Mouse (Mus musculus) stomach, postnatal 0 days (tissue): Measurements from ENCODE around the gene Hoxb6. TPM values are rescaled to one million over a fixed set of nuclear protein-coding genes. Genes with fewer than 3 reads are reported as not detected.

Source experiments
- ATAC-seq: fragments of 200-750 bp; cut with Nextera tagmentation; 2 replicates; pipeline ENCODE4 v1.8.0; 2017; ENCODE audit not compliant: low FRiP score, low TSS enrichment
- DNase-seq: peaks from one replicate; pipeline ENCODE4 v3.0.0-alpha.2; 2016; ENCODE audit warnings: low spot score
- H3K27ac ChIP-seq: fragments of 300-500 bp; sonication (generic); replicated peaks from 2 replicates; pipeline ENCODE4 v1.5.1; 2014; ENCODE audit warnings: mild to moderate bottlenecking, control low read depth
- H3K27me3 ChIP-seq: fragments of 300-500 bp; sonication (generic); 2 replicates; pipeline ENCODE4 v1.6.1; 2014; ENCODE audit warnings: low read length; ENCODE audit not compliant: control insufficient read depth, insufficient read depth
- H3K36me3 ChIP-seq: fragments of 300-500 bp; sonication (generic); 2 replicates; pipeline ENCODE4 v1.6.1; 2014; ENCODE audit warnings: low read length, mixed read lengths; ENCODE audit not compliant: control insufficient read depth, insufficient read depth
- H3K4me1 ChIP-seq: fragments of 300-500 bp; sonication (generic); replicated peaks from 2 replicates; pipeline ENCODE4 v1.6.1; 2014; ENCODE audit warnings: antibody characterized with exemption; ENCODE audit not compliant: control insufficient read depth, insufficient read depth
- H3K4me2 ChIP-seq: fragments of 300-500 bp; sonication (generic); replicated peaks from 2 replicates; pipeline ENCODE4 v1.6.1; 2014; ENCODE audit warnings: low read depth, mild to moderate bottlenecking, control low read depth, moderate library complexity
- H3K4me3 ChIP-seq: fragments of 300-500 bp; sonication (generic); 2 replicates; pipeline ENCODE4 v1.5.1; 2014; ENCODE audit warnings: low read depth, low read length, control low read depth
- H3K9ac ChIP-seq: fragments of 300-500 bp; sonication (generic); 2 replicates; pipeline ENCODE4 v1.6.1; 2014; ENCODE audit warnings: mild to moderate bottlenecking, low read length, control low read depth, mixed read lengths
- H3K9me3 ChIP-seq: fragments of 300-500 bp; sonication (generic); 2 replicates; pipeline ENCODE4 v1.6.1; 2016; ENCODE audit warnings: low read length; ENCODE audit not compliant: control insufficient read depth
- CTCF ChIP-seq: IDR thresholded peaks from 2 replicates; pipeline ENCODE4 v1.5.1; 2016; ENCODE audit warnings: antibody characterized with exemption, low read depth, mild to moderate bottlenecking, moderate library complexity
- EP300 ChIP-seq: optimal IDR thresholded peaks from 2 replicates; pipeline ENCODE3; 2016; ENCODE audit warnings: antibody characterized with exemption
- WGBS: fragments of 180-500 bp; shearing (Covaris S2); extraction: QIAGEN DNeasy Blood & Tissue Kit; methylation state at CpG from one replicate; pipeline ENCODE4 v1.1.7; 2014; 5-methylcytosine and 5-hydroxymethylcytosine counted together
- polyA plus RNA-seq: library from polyadenylated mRNA; unstranded; fragments of >200 nt; fragmentation: Nextera tagmentation; extraction: Ambion mirVana; gene quantifications from 2 replicates; pipeline ENCODE4 v1.2.1, GENCODE M21; 2015

The Hoxb6 gene
- polyA plus RNA-seq, 1 experiment from 2014 or later: 7.9 TPM

GRCm38 (mm10) chr11:96321846-96322245 is 29.6 kb downstream of the Hoxb6 start:
- WGBS: 14% methylated on average over 5 of the region's 5 CpGs
- TF ChIP-seq EP300: no peak
- no peak for TF ChIP-seq CTCF
- no peak for DNase-seq
- no peaks in the 10 kb centered on the region for H3K27me3 ChIP-seq
- H3K9ac ChIP-seq: peak overlapping the region; percentile 53
- H3K27ac ChIP-seq: peak overlapping the region; percentile 84
- peak overlapping the region; percentile 64 for H3K4me2 ChIP-seq
- H3K36me3 ChIP-seq: no peaks in the 10 kb centered on the region
- no peaks in the 10 kb centered on the region for H3K4me1 ChIP-seq
- H3K9me3 ChIP-seq: no peaks in the 10 kb centered on the region
- ATAC-seq: no peak; the same call in 1 of the 2 replicates
- peak overlapping the region; percentile 14; the same call in 1 of the 2 replicates for H3K4me3 ChIP-seq

GRCm38 (mm10) chr11:96322738-96323137 is 30.5 kb downstream of the Hoxb6 start:
- DNase-seq: no peak
- TF ChIP-seq CTCF (no peak), EP300 (no peak)
- Histone ChIP-seq H3K36me3 (no peaks in the 10 kb centered on the region), H3K4me3 (peak overlapping the region; percentile 14), H3K4me1 (no peaks in the 10 kb centered on the region), H3K9me3 (no peaks in the 10 kb centered on the region), H3K9ac (peak overlapping the region; percentile 53), H3K27ac (peak overlapping the region; percentile 84), H3K27me3 (no peaks in the 10 kb centered on the region; the same call in 1 of the 2 replicates), H3K4me2 (peak overlapping the region; percentile 64)
- ATAC-seq: no peak
- WGBS: 19% methylated on average over 6 of the region's 6 CpGs

GRCm38 (mm10) chr11:96323154-96323553 is 30.9 kb downstream of the Hoxb6 start, which contains the start of gene Hoxb3:
Gene Hoxb3 (plus strand): TSS chr11:96323326.
- DNase-seq (no peak), ATAC-seq (no peak)
- Histone ChIP-seq H3K27me3 (no peaks in the 10 kb centered on the region; the same call in 1 of the 2 replicates), H3K36me3 (no peaks in the 10 kb centered on the region), H3K4me1 (no peaks in the 10 kb centered on the region), H3K27ac (peak within 1 kb of the TSS; percentile 84), H3K4me3 (peak within 1 kb of the TSS; percentile 24), H3K4me2 (peak within 1 kb of the TSS; percentile 64), H3K9me3 (no peaks in the 10 kb centered on the region), H3K9ac (peak within 1 kb of the TSS; percentile 53)
- TF ChIP-seq EP300 (no peak), CTCF (no peak)
- 32% methylated on average over 10 of the region's 10 CpGs for WGBS

GRCm38 (mm10) chr11:96324125-96324524 is 31.8 kb downstream of the Hoxb6 start:
- no peaks in the 10 kb centered on the region for H3K36me3 ChIP-seq
- peak overlapping the region; percentile 24 for H3K4me3 ChIP-seq
- TF ChIP-seq EP300 (no peak), CTCF (no peak)
- H3K27me3 ChIP-seq: no peaks in the 10 kb centered on the region; the same call in 1 of the 2 replicates
- H3K4me1 ChIP-seq: no peaks in the 10 kb centered on the region
- 8% methylated on average over 5 of the region's 5 CpGs for WGBS
- H3K27ac ChIP-seq: peak overlapping the region; percentile 84
- no peak for DNase-seq
- peak overlapping the region; percentile 51 for H3K9ac ChIP-seq
- no peaks in the 10 kb centered on the region for H3K9me3 ChIP-seq
- peak overlapping the region; percentile 64 for H3K4me2 ChIP-seq
- ATAC-seq: no peak

GRCm38 (mm10) chr11:96324965-96325364 is 32.7 kb downstream of the Hoxb6 start:
- peak overlapping the region; percentile 31 for H3K4me3 ChIP-seq
- WGBS: 17% methylated on average over 8 of the region's 8 CpGs
- peak overlapping the region; percentile 70 for H3K9ac ChIP-seq
- no peaks in the 10 kb centered on the region for H3K36me3 ChIP-seq
- H3K27ac ChIP-seq: peak overlapping the region; percentile 84
- no peaks in the 10 kb centered on the region for H3K4me1 ChIP-seq
- H3K9me3 ChIP-seq: no peaks in the 10 kb centered on the region
- H3K27me3 ChIP-seq: no peaks in the 10 kb centered on the region; the same call in 1 of the 2 replicates
- ATAC-seq (no peak), DNase-seq (no peak)
- peak overlapping the region; percentile 64 for H3K4me2 ChIP-seq
- TF ChIP-seq EP300 (no peak), CTCF (no peak)

GRCm38 (mm10) chr11:96325747-96326212 is 33.5 kb downstream of the Hoxb6 start:
- Histone ChIP-seq H3K4me3 (peak overlapping the region; percentile 31), H3K27me3 (no peaks in the 10 kb centered on the region; the same call in 1 of the 2 replicates), H3K9ac (peak overlapping the region; percentile 70), H3K9me3 (no peaks in the 10 kb centered on the region), H3K36me3 (no peaks in the 10 kb centered on the region), H3K4me1 (no peaks in the 10 kb centered on the region), H3K4me2 (peak overlapping the region; percentile 64), H3K27ac (peak overlapping the region; percentile 84)
- 33% methylated on average over 22 of the region's 22 CpGs for WGBS
- no peak for TF ChIP-seq CTCF
- TF ChIP-seq EP300: no peak
- DNase-seq (no peak), ATAC-seq (no peak)
